Mouse (Mus musculus): ENCODE measurements around the gene Strn.

The Strn gene

DNA sequence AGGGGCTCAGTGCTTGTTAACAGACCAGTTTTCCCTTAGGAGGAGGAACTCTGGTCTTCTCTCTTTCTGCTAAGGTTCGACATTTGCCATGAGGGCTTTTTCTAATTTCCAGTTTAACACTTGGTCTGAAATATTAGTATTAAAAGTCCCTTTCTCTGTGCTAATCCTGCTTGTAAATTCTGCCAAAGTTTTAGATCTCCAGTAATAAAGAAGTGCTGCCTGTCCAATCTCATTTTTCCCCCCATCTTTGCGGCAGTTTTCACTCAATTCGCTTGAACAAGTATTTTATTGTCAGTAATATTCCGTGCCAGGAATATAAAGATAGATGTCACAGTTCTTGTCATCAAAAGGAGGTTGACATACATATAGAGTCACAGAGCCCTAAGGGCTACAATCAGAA, at the start of gene Strn:
Gene Strn (minus strand): TSS at position 101 of the 400 bp plus-strand sequence.
- no peak for DNase-seq

DNA sequence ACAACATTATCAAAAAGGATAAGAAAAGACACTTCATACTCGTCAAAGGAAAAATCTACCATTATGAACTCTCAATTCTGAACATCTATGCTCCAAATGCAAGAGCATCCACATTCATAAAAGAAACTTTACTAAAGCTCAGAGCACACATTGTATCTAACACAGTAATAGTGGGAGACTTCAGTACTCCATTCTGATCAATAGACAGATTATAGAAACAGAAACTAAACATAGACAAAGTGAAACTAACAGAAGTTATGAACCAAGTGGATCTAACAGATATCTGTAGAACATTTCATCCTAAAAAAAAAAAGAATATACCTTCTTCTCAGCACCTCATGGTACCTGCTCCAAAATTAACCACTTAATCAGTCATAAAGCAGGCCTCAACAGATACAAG, 41.8 kb upstream of the Strn start:
- no peak for DNase-seq

DNA sequence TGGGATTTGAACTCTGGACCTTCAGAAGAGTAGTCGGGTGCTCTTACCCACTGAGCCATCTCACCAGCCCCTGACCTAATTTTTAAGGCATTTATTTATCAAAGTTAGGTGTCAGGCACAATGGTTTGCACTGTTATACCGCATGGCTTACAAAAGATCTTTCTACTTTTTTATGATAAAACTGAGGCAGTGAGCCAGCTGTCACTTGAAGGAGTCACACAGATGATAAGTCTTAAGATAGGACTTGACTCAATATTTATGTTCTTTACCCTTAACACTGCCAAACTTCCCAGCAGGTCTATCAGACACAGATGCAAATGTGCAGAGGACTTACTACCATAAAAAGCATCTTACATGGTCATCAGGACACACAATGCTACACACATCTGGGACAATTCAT, 35.3 kb upstream of the Strn start:
- DNase-seq: no peak

DNA sequence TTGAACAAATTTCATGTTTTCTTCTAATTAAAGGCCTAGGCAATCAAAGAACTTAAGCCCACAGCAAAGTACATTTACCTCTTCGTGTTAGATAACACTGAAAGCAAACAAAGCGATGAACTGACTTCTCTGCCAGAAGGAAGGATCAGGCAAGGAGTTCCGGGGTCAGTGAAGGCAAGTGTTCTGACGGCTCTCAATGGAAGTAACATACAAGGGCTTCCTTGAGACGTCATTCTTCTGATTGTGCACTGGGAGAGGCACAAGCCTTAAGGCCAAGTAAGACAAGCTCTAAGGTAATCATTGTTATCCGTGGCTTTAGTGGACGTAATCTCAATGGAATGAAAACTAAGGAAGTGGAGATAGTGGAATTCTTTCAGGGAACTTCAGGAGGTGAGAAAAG, 33.9 kb upstream of the Strn start:
- no peak for DNase-seq

DNA sequence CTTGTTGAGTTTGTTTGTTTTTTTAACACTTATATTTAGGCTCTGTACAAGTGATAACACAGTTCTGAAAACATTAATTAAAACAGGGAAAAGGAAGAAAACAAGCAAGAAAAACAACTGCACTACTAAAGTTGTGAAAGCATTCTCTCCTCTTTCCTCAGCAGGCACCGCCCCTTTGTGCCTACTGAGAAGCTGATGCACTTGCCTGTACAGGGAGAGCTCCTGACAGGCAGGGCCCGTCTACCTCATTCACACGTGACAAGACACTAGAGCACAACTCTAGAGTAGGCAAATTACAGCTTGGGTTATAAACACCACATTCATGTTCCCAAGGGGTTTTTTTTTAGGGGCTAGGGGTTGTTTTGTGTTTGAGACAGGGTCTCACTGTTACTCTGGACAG, 32.3 kb upstream of the Strn start:
- DNase-seq: no peak

DNA sequence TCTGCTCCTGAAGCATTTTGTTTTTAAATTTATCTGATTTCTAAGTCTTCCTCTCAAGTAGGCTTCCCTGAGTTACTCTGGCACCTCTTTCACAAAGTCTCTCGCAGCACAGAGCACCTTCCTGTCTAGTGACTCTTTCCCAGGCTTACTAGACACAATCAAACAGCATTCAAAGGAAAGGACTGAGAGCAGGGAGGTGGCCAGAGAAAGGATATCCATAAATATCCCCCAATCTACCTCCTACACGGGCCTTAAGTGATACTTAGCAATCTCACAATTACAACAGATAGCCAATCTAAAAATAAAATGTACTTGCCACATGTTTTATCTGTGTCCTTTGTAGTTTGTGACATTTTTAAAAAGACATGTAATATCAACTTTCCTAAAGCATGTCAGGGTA, 31.9 kb upstream of the Strn start:
- DNase-seq: no peak

DNA sequence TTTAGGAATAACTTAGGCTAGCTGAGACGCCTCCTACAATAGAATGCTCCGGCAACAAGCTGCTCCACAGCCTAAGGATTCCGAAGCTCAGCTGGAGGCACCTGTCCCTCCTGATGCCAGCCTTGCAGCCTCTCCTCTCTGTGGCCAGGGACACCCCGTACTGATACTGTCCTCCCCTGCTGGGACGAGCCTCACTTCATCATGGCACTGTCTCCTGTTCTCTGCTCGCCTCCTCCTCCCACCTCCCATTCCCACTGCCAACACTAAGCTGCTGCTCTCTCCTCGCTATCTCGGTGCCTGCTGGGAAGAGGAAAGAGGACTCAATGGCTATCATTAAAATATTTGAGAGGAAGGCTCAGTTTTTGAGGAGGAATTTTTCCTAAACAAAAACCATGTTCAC, 30.6 kb upstream of the Strn start:
- DNase-seq: no peak

DNA sequence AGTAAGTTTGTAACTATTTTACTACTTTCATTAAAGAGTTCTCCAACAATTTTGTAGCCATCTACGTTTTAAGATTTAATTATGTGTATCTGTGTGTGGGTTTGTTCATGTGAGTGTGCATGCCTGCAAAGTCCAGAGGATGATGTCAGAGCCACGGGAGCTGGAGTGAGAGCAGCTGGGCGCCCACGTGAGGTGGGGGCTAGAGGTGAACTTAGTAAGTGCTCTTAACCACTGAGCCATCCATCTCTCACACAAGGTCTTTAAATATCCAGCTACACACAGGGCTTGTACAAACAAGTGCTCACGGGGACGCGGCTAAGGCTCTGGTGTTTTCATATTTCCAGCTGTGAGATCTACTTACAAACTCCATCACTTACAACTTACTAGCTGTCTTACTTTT, 29.1 kb upstream of the Strn start:
- DNase-seq: no peak

DNA sequence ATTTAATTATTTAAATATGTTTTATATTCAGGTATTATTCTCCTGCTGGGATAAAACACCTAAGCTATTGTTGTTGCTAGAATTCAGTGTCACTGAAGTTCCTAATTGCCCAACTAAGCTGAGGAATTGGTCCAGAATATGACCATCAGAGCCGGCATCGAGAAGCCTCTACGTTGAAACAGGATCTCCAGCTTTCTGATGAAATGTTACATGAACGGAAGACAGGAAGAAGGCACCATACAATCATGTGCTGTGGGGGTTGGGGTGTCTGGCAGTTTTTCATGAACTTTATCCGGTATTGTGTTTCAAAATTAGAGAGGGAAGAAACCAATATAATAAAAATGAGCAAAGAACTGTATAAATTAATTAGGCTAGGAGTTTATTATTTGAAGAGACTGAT, 26.3 kb upstream of the Strn start:
- DNase-seq: no peak

DNA sequence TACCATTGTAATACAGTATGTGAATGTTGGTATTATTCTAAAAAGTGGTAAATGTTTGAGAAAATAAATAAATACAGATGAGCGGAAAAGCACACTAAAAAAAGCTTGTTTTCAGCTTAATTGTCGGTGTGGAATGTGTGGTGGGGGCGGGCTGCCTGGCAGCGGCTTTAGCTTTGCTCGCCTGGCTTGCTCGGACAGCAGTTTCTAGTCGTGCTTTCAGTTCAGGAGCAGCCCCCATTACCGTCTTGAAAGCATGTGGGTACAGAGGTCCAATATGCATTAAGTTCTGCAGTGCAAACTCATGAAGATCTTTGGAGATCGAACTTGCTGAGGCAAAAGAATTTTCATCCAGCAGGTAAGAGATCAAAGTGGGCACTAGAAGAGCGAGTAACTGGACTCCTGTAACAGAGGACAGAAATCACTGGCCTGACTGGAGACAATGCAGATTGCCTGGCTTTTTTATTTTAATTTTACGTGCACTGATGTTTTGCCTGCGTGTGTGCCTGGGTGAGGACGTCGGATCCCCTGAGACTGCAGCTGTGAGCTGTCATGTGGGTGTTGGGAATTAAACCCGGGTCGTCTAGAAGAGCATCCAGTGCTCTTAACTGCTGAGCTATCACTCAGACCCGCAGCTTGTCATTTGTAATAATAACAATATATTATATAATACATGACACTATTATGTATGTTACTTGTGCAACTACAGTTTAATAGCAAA, 16.1 kb upstream of the Strn start:
- no peak for DNase-seq

DNA sequence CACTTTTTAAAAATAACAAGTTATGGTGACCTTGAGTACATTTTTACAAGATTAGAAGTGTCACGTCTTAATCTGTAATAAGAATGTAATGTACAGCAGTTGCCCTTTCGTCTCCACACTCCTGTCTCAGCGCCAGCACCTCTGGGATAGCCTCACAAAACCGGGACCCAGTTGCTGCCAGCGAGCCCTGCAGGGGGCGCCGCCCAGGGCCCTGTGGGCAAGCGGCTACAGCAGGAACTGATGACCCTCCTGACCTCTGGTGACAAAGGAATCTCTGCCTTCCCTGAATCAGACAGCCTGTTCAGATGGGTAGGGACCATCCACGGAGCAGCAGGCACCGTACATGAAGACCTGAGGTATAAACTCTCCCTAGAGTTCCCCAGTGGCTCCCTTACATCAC, 15.1 kb upstream of the Strn start:
- no peak for DNase-seq

DNA sequence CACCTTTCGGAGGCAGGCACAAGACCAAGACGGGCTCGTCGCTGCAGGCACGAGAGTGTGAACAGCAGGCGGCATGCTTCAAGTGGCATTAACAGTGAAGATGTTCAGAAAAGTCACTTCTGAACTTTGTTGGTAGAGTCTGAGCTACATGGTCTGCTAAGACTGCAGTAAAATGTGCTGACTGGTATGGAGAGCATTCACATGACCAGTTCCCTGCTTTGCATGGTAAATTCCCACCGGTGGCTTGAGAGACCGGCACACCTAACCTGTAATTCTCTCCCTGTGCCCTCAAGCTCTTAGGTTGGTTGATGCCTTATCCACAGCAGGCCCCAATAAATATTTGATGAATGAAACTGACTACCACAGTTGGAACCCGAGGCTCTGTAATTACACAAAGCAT, 11.4 kb upstream of the Strn start:
- no peak for DNase-seq

DNA sequence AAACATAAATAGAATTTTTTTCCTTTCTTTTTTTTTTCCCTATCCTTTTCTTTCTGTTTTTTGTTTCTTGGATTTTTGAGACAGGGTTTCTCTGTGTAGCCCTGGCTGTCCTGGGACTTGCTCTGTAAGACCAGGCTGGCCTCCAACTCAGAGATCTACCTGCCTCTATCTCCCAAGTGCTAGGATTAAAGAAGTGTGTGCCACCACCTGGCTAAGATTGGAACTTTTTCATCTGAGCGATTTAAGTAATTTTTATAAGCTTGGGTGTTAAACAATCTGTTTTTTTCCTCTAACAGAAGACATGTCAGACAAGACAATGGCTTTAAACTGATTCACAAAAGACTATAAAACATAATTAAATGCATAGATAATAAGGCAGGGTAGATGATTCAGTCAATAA, 1.4 kb upstream of the Strn start:
- no peak for DNase-seq

DNA sequence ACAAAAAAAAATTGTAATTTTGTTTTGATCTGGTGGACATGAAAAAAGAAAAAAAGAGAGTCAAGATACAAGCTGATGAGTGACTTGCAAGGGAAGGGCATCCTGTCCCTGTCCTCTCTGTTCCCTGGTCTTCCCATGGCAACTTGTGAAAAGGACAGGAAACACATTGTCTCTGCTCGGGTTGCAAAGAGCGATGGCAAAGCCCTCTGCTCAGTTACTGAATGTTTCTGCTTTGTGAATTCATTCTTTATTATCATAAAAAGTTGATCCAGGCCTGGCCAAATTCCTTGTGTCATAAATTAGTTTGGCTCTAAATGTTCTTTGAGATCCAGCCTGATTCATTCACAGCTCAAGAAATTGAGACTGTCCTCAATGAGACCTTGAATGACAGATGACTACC, 775 bp upstream of the Strn start:
- peak; percentile 29 for DNase-seq

DNA sequence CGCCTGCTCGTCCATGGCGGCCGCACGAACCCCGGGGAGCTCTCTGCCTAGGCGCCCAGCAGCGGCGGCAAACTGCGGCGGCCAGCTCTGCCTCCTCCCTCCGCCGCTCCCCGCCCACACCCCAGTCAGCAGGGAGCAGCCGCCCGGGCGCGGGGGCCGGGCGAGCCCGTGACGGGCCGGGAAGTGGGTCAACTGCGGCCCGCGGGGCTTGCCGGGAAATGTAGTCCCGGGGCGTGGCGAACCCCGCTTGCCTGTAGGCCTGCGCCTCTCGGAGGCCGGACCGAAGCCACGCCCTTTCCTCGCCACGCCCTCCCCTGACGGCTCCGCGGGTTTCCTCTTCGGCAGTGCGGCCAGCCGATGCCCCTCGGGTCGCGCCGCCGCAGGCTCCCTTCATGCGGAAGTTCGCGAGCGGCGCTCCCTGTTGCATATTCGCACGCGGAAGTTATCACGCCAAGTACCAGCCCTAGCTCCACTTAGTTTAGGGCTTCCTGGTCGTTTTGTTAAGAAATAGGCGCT, 465 bp downstream of the Strn start:
- DNase-seq: peak; percentile 99

DNA sequence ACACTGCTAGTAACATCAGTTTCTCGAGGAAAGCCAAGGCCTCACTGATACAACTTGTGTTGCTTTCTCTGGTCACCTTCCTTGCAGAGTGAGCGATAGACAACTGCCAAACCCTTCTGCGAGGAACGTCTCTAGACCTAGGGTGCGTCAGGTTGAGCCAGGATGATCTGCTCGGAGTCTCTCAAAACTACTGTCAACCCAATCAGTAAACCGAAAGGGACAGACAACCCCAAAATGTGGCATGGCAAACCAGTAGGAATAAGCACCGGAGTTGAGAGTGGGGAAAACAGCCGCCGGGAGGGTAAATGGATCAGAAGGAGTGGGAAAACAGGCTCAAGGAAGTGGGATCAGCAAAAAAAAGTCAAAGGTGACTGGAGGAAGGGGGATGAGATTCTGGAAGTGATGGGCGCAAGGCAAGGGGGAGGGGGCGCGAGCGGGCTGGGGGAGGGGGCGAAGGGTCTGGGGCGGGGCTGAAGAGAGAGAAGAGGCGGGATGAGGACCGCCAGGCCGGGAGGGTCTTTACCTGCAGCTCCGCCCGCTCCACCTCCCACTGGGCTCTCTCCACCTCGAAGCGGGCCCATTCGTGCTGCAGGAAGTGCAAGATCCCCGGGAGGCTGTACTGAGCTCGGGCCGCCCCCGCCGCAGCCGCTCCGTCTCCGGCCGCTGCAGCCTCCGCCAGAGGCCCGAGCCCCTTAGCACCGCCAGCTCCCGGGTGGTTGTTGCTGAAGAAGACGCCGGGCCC, 1.1 kb downstream of the Strn start:
- peak; percentile 65 for DNase-seq

DNA sequence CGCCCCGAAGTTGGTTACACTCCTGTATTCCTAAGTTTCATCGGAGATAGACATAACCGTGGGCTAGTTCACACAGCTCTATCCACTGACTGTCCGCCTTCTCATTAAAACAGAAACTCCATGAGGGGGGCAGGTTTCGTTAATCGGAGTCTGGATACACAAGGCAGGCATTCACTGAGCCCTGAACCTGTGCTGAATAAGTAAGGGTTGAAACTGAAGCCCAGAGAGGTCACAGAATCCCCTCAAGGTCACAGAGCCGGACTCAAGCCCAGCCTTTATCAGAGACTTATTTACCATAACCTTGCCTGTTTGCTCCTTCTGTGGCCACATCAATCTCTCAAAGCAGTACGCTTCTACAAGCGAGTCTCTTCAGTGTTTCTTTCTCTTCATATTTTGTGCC, 2.2 kb downstream of the Strn start:
- DNase-seq: no peak

DNA sequence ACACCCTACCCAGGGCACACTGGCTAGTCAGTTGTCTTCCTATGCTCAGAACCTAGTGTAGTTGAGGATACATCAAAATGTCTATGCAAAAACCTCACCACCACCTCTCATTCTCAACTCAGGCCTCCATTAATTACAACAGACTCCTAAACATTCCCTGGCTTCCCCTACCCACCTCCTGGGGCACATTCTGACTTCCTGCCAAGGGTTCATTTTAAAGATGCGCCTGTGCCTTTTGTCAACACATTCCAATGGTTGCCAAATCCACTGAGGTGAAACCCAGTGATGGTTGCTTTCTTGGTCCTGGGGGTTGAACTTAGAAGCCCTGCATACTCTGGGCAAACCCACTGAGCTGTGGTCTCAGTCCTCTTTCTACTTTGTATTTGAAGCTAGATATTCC, 4.9 kb downstream of the Strn start:
- no peak for DNase-seq

DNA sequence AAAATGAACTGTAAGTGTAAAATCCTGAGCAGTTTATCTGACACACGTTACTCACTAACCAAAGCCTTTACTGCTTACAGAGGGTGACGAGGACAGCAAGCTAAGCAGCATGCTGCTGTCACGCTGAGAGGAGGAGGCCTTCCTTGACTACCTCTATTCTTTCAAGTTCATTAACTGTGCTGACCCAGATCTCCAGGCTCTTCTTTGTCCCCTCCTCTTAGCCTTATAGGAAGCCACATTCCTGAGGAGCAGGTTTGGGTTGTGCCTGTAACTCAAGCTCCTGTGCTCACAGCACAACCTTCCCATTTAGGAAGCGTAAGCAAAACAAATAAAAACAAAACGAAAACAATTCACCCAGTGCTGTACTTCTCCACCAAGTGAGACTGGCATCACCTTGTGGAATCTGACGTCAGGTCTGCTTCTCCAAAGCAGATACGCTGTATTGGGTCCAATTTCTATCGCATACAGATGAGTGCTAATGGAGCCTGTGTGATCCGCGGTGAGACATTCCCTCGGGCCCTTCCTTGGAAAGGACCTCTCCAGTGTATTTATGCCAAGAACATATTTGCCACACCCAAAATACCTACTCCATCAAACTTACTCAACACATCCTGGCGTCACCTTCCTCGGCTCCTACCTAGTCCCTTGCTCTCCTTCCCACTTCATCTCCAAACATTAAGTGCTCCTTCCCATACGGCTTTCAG, 10.1 kb downstream of the Strn start:
- no peak for DNase-seq

DNA sequence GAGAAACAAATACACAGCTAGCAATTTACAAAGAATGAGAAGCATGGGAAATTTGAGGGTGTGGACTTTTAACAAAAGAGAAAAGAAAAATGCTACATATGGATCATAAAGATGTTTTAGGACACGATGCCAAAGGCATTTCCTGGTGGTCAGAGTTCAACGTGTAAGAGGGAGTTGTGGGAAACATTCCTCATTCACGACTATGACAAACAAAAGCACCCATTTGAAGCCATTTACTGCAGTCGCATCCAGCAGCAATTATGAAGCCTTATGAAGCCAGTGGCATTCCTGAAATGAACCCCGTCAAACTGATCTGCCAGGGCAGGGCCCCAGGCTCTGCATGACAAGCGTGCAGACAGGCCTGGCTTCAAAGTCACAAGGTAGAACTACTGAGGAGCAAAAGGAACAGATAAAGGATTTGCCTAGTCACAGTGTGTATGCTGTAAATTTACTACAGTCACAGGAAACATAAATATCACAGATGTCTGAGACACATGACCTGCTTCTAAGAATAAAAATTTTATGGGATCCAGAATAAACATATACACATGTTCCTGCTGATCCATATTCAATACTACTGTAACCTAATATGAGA, 12.4 kb downstream of the Strn start:
- no peak for DNase-seq

DNA sequence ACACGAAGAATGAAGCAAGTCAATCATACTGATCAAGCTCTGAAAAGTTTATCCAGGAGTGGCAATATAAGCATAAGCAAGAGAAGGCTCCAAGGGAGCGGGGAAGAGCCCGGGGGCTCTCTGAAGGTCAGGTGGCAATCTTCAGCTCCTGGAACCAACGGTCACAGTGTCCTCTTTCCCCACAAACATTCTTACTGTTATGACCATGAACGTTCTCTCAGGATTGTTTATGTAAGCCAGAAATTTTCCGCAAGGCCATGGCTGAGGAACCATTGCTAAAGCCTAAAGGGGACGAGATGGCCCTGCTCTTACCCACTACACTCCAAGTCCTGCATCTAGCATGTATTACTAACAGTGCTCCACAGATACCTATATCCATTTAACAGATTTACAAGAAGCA, 15.3 kb downstream of the Strn start:
- no peak for DNase-seq

DNA sequence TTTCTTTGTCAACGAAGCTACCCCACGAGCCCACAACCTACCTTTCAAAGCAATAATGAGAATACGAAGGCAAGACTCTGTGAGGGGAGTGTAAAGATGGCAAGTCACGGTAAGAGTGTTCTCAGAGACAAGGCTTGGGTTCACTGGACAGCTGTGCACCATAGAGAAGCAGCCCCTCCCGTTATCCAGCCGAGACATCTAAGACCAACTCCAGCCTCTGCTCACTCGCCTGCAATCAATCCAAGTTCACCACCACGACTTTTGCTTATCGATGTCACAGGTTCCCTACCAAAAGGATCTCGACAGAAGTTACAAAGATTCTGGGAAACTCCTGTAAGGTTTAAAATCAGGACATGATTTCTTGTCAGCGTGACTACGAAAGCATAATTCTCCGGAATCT, 17.9 kb downstream of the Strn start:
- DNase-seq: no peak

DNA sequence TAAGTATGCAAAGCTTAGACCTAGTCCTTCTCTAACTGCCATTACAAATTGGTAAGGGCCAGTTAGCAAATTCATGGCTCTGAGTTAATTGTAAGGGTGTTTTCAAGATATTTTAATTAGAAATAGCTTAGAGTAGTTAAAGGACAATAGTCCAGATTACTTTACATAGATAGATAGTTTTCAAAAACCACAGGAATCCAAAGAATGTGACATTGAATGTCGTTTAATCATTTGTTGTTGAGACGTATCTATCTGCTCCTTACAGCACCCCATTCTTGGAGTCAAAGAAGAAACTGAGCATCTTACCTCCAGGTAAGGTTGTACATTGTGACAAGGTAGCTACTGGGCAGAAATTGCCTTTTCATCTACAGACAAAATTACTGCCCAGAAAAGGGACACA, 26.7 kb downstream of the Strn start:
- no peak for DNase-seq

DNA sequence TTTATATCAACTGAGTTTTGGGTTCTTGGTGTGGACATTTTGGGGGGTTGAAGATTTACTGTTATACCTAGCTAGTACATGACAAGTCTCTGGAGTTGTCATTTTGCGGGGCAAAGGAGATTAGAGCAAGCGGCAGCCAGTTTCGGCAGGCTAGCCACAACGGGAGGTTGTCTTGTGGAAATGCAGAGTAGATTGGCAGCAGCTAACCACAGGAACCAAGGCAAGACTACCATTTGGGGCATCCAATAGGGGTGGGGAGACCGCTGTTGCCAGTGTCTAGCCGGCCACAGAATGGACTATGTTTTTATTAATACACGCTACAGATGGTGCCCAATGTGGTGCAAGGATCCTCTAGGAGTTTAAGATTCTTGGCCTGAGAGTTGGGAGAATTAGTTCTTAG, 28.6 kb downstream of the Strn start:
- no peak for DNase-seq
